Mouse (Mus musculus): ENCODE data around the gene Slc16a12.
"Not testable (repeated sequence)": the region's sequence is repeated elsewhere in the genome, so short reads cannot be mapped to it uniquely, and the experiment has no call there.

Gene Slc16a12

GRCm38 (mm10) chr19:34746688-34747504, at the start of gene Slc16a12:
Gene Slc16a12 (minus strand): TSS chr19:34747289.
- in situ Hi-C loops (cut with MseI, MboI): no loop called here

DNA sequence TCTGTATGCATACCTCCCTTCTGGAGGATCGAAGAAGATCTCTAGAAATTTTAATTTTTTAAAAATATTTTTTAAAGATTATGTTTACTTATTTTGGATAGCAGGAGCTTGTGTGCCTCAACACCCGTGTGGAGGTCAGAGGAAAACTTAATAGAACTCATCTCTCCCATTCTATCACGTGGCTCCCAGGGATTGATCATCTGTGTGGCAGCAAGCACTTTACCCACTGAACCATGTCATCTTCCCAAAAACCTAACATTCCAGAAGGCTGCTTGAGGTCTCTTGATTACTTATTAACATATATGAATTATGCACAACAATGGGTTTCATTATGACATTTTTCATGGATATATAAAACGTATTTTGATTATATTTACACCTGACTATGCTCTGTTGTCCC, 49.3 kb upstream of the Slc16a12 start:
- in situ Hi-C loops (cut with MseI, MboI): no loop called here

GRCm38 (mm10) chr19:34782491-34782890, 35.4 kb upstream of the Slc16a12 start:
- in situ Hi-C loops (cut with MseI, MboI): no loop called here

DNA sequence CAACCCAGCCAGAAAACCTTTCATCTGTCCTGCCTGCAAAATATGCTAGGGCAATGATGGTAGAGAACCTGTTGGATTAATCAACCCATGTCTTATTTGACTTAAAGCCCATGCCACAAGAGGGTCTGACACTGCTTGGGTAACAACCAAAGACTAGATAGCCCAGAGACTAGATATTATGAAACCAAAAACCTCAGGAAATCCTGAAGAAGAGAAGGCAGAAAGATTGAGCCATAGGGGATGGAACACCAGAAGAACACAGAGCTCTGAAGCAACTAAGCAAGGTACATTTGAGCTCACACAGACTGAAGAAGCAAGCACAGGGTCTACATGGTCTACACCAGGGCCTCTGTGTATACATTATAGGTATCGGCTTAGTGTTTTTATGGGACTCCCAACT, 31.9 kb upstream of the Slc16a12 start:
- in situ Hi-C loops (cut with MseI, MboI): no loop called here

DNA sequence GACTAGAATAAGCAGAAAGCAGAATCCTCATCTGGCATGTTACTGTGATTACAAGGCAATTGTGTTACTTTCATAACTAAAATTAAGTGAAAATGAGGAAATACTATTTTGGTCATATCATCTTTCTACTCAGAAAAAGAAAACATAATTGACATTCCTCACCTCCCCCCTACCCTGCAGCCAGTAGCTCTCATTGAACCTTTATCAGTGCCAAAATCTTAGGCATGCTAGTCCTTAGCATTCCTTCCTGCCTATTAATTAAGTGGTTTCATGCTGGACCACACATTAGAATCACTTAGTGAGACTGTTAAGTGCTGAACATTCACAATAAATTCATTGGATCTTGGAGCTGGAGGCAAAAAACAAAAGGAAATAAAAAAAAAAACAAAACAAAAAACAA, 31.0 kb upstream of the Slc16a12 start:
- in situ Hi-C loops (cut with MseI, MboI): no loop called here

- in situ Hi-C loops (cut with MseI, MboI): loop anchor here (5.0 kb wide), 1 partner anchor 105 kb away; no protein-coding TSS in a partner anchor
Observed at GRCm38 (mm10) chr19:34772775-34773174, 25.7 kb upstream of the Slc16a12 start.

- in situ Hi-C loops (cut with MseI, MboI): loop anchor here (5.0 kb wide), 1 partner anchor 103 kb away; no protein-coding TSS in a partner anchor
Observed at GRCm38 (mm10) chr19:34770764-34771163, 23.7 kb upstream of the Slc16a12 start.

- in situ Hi-C loops (cut with MseI, MboI): no loop called here
Observed at GRCm38 (mm10) chr19:34758754-34759153, 11.7 kb upstream of the Slc16a12 start.

GRCm38 (mm10) chr19:34756561-34757240, 9.6 kb upstream of the Slc16a12 start:
- in situ Hi-C loops (cut with MseI, MboI): no loop called here

GRCm38 (mm10) chr19:34755680-34756079, 8.6 kb upstream of the Slc16a12 start:
- in situ Hi-C loops (cut with MseI, MboI): no loop called here

GRCm38 (mm10) chr19:34753243-34753642, 6.2 kb upstream of the Slc16a12 start:
- in situ Hi-C loops (cut with MseI, MboI): no loop called here

DNA sequence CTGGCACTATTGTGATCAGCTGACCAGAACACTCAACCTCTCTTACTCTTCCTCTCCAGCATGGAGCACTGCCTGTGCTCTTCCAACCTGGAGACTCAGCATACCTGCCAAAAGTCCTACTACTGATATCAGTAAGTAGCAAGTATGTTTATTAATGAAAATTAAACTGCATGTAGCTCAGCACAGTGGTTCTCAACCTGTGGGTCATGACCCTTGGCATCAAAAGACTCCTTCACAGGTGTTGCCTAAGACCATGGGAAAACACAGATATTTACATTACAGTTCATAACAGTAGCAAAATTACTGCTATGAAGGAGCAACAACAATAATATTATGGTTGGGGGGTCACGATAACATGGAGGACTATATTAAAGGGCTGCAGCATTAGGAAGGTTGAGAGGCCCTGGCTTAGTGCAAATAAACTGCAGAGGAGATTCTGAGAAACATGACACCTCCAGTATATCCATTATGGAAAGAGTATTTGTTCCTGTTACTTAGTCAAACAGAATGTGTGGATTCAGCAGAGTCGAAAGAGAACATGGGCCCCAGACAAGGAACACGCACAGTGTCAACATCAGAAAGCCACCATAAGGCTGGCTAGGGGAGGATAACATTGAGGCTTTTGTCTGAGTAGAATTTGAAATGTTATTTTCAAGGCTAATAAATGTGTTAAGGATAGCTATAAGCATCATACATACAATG, 5.5 kb upstream of the Slc16a12 start:
- in situ Hi-C loops (cut with MseI, MboI): no loop called here

DNA sequence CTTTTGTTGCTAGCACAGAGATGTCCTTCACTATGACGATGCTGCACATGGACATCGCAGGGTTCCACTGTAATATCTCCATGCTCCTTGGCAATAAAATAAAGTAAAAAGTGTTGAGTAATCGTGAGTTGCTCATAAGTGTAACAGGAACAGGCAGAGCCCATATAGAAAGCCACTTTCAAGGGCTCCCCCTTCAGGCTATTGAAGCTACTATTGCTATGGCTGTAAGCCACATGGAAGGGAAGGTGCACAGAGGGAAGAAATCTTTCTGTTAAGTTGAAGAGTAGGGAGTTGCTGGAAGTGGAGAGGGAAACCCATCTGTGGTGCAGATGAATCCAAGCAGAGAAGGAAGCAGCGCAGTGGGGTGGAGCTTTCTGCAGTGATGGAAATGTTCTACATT, 4.1 kb upstream of the Slc16a12 start:
- in situ Hi-C loops (cut with MseI, MboI): no loop called here

DNA sequence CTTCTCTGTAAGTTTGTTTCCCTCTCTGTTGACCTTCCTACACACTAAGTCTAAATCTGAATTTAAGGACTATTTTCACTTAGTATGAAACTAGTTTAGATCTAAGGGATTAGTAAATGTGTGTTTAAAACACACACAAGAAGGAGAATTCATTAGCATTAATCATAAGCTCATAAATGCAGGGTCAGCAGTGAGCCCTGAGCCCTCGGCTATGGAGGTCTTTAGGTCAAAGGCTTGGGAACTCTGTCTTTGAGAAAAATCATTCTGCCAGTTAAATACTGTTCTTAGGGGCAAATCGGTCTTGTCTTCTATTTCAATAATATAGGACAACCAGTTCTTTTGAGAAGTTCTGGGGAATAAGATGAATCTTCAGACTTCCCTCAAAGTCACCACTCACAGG, 1.9 kb upstream of the Slc16a12 start:
- in situ Hi-C loops (cut with MseI, MboI): no loop called here

GRCm38 (mm10) chr19:34747969-34748368, 880 bp upstream of the Slc16a12 start:
- in situ Hi-C loops (cut with MseI, MboI): not testable (repeated sequence)

DNA sequence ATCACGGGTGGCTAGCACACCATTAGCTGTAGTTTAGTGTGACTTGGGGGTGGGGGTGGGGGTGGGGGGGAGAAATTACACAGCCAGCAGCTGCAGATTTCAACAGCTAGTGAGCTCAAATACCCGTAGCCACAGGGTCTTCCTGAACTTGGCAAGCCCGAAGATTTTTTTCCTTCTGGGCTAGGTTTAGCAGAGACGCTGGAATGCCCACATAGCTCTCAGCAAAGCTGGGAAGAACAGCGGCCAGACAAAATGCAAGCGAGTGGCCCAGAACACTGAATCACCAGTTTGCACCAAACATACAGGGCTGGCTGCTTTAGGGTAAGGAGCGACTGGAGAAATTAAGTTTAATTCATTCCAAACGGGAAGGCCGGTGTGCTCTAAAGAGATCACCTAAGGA, 888 bp downstream of the Slc16a12 start:
- in situ Hi-C loops (cut with MseI, MboI): no loop called here

DNA sequence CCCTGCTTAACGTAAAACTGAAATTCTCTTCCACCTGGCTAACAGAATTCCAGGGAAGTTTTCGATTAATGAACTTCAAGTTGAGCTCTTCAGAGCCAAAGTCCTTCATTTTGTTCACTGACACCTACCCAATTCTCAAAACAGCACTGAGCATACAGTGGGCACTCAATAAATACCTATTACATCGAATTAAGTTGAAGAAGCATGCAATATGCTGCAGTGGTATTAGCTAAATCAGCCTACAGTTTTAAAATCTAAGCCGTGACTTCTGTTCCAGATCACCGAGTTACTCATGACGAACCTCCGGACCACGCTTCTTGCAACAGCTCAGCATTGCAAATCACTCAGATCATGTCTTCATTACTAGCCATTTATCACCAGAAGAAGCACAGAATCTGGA, 2.1 kb downstream of the Slc16a12 start:
- in situ Hi-C loops (cut with MseI, MboI): no loop called here

DNA sequence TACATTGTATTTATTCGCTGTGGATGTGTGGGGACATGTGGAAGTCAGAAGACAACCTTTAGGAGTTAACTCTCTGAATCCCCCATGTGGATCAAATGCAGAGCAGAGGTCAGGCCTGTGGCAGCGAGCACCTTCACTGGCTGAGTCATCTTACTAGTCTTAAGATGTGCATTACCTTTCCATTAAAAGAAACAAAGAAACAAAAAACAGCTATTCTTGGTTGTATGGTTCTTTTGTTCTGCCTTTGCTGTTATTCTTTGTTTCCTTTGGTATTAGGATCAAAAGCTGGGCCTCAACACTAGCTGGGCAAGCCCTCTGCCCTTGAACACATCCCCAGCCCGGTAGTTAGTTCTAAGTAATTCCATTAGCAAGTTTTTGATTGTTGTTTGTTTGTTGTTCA, 9.2 kb downstream of the Slc16a12 start:
- in situ Hi-C loops (cut with MseI, MboI): no loop called here

- in situ Hi-C loops (cut with MseI, MboI): no loop called here
Observed at GRCm38 (mm10) chr19:34735900-34736299, 11.2 kb downstream of the Slc16a12 start.

DNA sequence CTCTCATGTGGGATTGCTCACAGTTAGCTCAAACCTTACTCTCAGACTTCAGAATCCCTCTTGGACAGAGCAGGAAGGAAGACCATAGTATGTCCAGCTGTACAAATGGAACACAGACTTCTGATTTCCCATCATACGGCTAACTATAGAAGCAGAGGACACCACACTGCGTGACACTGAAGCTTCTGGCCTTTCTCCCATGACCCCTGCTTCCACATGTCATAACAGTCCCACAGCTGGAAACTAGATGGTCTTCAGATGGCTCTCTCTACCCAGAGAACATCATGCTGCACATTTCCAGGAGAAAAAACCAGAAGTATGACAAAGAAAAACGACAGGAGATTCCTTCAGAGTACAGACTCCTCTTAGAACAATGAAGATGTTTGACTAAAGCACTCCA, 14.1 kb downstream of the Slc16a12 start:
- in situ Hi-C loops (cut with MseI, MboI): no loop called here

DNA sequence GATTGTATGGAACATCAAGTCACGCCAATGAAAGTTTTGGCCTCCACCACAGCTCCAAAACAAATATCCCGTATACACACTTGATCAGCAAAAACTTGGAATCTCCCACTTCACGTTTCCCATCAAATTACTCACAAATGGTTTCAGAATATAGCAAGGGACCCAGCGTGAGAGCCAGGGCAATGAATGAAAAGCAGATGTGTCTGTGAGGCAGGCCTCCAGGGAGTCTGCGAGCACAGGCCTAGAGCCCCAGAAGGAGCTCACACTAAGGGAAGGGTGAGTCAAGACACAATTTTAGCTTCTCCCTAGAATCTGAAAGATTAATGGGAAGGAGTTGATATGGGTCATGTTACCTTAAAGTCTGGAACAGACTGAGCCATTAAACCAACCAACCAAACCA, 15.7 kb downstream of the Slc16a12 start:
- in situ Hi-C loops (cut with MseI, MboI): no loop called here

DNA sequence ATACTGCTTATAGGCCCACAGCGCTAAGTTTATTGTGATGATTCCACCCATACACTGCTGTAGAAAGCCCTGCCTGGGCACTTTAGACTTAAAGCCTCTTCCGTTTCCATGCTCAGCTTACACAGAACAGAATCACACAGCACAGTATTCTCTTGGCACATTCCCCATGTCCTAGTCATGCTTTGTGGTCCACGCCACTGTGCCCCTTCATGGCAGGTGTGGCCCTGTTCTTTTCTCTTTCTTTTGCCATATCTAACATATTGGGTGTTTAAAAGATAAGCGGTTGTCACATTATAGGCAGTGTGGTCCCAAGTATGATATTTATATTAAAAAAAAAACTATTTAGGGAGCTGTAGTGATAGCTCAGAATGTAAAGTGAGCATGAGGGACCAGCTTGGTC, 16.5 kb downstream of the Slc16a12 start:
- in situ Hi-C loops (cut with MseI, MboI): no loop called here
